Mouse (Mus musculus) G1E (cell line): ENCODE measurements around the gene Pcolce. TPM values are rescaled to one million over a fixed set of nuclear protein-coding genes. Genes with fewer than 3 reads are reported as not detected.
"Not testable (repeated sequence)": the region's sequence is repeated elsewhere in the genome, so short reads cannot be mapped to it uniquely, and the experiment has no call there.

Experiments used
- ATAC-seq: 2 replicates; pipeline ENCODE4 v1.8.0; 2016; ENCODE audit warnings: mild to moderate bottlenecking; ENCODE audit not compliant: insufficient number of reproducible peaks, poor library complexity, low FRiP score, severe bottlenecking; ENCODE audit errors: extremely low read depth
- DNase-seq: peaks from one replicate; pipeline ENCODE4 v3.0.0; 2012; ENCODE audit warnings: low spot score
- H3K27me3 ChIP-seq: 2 replicates; pipeline ENCODE4 v1.6.1; 2012; ENCODE audit warnings: mild to moderate bottlenecking, low read length, inconsistent platforms; ENCODE audit not compliant: insufficient read depth
- H3K36me3 ChIP-seq: replicated peaks from 2 replicates; pipeline ENCODE3; 2012; ENCODE audit warnings: mild to moderate bottlenecking, inconsistent platforms
- H3K4me1 ChIP-seq: 2 replicates; pipeline ENCODE4 v1.6.1; 2012; ENCODE audit warnings: low read depth, low read length, inconsistent platforms, mixed read lengths; ENCODE audit not compliant: insufficient read depth
- H3K4me3 ChIP-seq: 2 replicates; pipeline ENCODE4 v1.5.1; 2012; ENCODE audit warnings: low read depth, mild to moderate bottlenecking, inconsistent platforms, low read length, moderate library complexity, mixed read lengths
- H3K9me3 ChIP-seq: replicated peaks from 2 replicates; pipeline ENCODE4 v1.6.1; 2012; ENCODE audit warnings: inconsistent platforms
- CTCF ChIP-seq: IDR thresholded peaks from 2 replicates; pipeline ENCODE4 v1.5.1; 2012; ENCODE audit warnings: low read depth, low read length, inconsistent platforms, mixed read lengths
- GATA1 ChIP-seq: IDR thresholded peaks from 2 replicates; pipeline ENCODE4 v1.6.1; 2012; ENCODE audit warnings: borderline replicate concordance, low read length, inconsistent platforms, mixed read lengths
- GATA2 ChIP-seq: IDR thresholded peaks from 2 replicates; pipeline ENCODE4 v1.6.1; 2012; ENCODE audit warnings: low read depth, low read length, inconsistent platforms, borderline replicate concordance
- POLR2AphosphoS5 ChIP-seq: IDR thresholded peaks from 2 replicates; pipeline ENCODE4 v1.6.1; 2012; ENCODE audit warnings: low read depth, low read length, inconsistent platforms; ENCODE audit not compliant: insufficient replicate concordance
- TAL1 ChIP-seq: conservative IDR thresholded peaks from 2 replicates; pipeline ENCODE4 v1.6.1; 2012; ENCODE audit warnings: low read depth, low read length, inconsistent platforms, mixed read lengths
- polyA plus RNA-seq: library from polyadenylated mRNA; stranded (reverse); fragments of >175 nt; gene quantifications from 2 replicates; pipeline ENCODE4 v1.2.3, GENCODE M21; 2012
- total RNA-seq, 2 experiments: library from RNA; stranded (forward) in 1 of 2; stranded (reverse) in 1 of 2; fragments of 200-1000 nt in 1 of 2; fragments of >200 nt in 1 of 2; fragmentation: Nextera tagmentation in 1 of 2; gene quantifications; 2 replicates each; pipeline ENCODE4 v1.2.3; 2014 to 2017

Pcolce gene
- total and polyA plus RNA-seq, 3 experiments, result 0.16 to 0.17 TPM; not detected in 1

DNA sequence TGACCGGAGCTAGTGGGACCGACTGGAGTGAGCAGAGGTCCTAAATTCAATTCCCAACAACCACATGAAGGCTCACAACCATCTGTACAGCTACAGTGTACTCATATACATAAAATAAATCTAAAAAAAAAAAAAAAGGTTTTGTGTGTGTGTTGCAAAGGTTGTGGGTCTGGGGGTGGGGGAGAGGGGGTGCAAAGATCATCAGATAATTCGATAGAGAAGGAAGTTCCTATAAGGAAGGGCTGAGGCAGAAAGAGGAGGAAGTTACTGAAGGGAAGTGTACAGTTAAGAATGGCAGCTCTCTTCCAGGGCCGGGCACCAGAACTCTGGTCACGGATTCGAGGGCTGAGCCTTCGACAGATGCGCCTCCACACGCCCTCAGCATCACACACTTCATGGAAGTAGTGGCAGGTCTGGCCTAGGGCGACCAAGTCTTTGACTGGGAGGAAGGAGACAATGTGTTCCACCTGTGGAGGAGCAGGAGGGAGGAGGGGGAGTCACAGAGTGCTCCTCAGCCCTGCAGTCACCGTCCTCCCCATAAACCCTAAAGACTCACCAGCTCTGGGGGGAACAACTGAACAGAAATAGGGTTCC, 10.4 kb upstream of the Pcolce start:
- peaks cover 26% of the 10 kb centered on the region for H3K4me1 ChIP-seq
- no peaks in the 10 kb centered on the region for H3K9me3 ChIP-seq
- H3K27me3 ChIP-seq, result peaks cover 43% of the 10 kb centered on the region
- TF ChIP-seq GATA1 (no peak), CTCF (no peak), POLR2AphosphoS5 (no peak), GATA2 (no peak), TAL1 (no peak)
- no peaks in the 10 kb centered on the region for H3K36me3 ChIP-seq
- no peak overlapping the region for H3K4me3 ChIP-seq
- DNase-seq, result no peak
- no peak for ATAC-seq

DNA sequence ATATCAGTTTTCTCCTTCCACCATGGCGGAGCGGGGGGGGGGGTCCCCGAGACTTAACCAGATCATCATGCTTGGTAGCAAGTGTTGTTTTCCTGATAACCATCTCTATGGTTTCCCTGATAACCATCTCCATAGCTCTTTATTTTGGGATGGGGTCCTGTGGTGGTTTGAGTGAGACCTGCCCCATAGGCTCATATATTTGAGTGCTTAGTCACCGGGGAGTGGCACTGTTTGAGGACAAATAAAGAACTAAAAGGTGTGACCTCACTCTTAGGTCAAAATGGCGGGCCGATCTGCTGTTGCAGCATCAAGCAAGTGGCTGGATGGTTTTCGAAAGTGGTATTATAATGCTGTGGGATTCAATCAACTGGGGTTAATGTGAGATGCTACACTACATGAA, 1.8 kb upstream of the Pcolce start:
- DNase-seq (no peak), ATAC-seq (no peak)
- Histone ChIP-seq H3K4me3 (no peak overlapping the region), H3K36me3 (no peaks in the 10 kb centered on the region), H3K9me3 (no peaks in the 10 kb centered on the region), H3K4me1 (peaks cover 42% of the 10 kb centered on the region), H3K27me3 (peaks cover 64% of the 10 kb centered on the region)
- TF ChIP-seq GATA1, result no peak
- TF ChIP-seq POLR2AphosphoS5, result no peak
- TF ChIP-seq CTCF, result no peak
- no peak for TF ChIP-seq TAL1
- no peak for TF ChIP-seq GATA2

DNA sequence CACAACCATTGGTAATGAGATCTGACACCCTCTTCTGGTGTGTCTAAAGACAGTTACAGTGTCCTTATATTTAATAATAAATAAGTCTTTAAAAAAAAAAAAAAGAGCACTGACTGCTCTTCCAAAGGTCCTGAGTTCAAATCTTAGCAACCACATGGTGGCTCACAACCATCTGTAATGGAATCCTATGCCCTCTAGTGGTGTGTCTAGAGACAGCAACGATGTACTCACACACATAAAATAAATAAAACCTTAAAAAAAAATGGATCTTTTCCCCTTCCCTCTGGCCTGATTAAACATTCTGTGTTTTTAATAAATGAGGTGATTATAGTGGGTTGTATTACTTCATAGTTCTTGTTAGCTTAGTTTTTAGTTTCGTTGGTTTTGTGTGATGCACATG, 1.3 kb upstream of the Pcolce start:
- H3K9me3 ChIP-seq, H3K36me3 ChIP-seq, DNase-seq, ATAC-seq, H3K4me3 ChIP-seq: not testable (repeated sequence)
- peaks cover 64% of the 10 kb centered on the region for H3K27me3 ChIP-seq
- peaks cover 46% of the 10 kb centered on the region for H3K4me1 ChIP-seq

DNA sequence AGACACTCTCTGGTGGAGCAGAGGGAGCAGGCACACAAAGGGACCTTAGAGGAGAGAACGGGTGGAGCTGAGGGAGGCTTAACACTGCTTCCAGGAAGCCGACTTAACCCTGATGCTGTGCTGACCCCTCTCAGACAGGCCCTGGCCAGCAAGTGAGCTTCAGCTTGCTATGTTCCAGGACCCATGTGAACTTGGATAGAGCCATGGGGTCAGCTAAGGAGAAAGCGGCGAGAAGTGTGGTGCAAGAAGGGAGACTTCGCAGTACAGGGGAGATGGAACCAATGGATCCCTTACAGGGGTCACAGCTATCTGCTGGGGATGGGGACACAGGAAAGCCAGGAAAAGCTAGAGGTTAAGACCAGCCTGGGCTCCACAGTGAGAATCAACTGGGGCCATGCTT, 508 bp downstream of the Pcolce start:
- no peaks in the 10 kb centered on the region for H3K9me3 ChIP-seq
- DNase-seq (no peak), ATAC-seq (no peak)
- TF ChIP-seq CTCF (no peak), TAL1 (no peak), GATA1 (no peak), POLR2AphosphoS5 (no peak), GATA2 (no peak)
- no peak overlapping the region for H3K4me3 ChIP-seq
- H3K36me3 ChIP-seq, result peaks cover 5% of the 10 kb centered on the region
- H3K27me3 ChIP-seq, result peaks cover 52% of the 10 kb centered on the region
- H3K4me1 ChIP-seq, result peaks cover 41% of the 10 kb centered on the region

DNA sequence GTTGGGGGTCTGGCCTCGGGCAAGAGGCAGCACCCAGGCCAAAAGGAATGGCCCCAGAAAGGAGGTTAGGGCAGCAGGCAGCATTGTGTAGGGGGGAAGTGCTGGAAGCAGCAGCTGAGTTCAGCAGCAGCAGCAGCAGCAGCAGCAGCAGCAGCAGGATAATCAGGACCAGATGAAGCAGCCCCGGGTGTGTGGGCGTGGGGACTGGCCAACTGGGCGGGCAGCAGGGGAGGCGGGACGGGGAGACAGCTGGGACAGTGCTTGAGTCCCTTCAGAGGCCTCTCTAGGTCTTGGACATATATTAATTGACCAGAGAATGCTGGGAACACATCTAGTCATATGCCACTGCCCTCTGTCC, 2.4 kb downstream of the Pcolce start:
- Histone ChIP-seq H3K27me3 (peaks cover 41% of the 10 kb centered on the region), H3K4me3 (no peak overlapping the region), H3K36me3 (peaks cover 20% of the 10 kb centered on the region), H3K9me3 (no peaks in the 10 kb centered on the region), H3K4me1 (peaks cover 40% of the 10 kb centered on the region)
- no peak for DNase-seq
- TF ChIP-seq GATA1 (no peak), CTCF (no peak), TAL1 (no peak), GATA2 (no peak), POLR2AphosphoS5 (no peak)
- no peak for ATAC-seq

DNA sequence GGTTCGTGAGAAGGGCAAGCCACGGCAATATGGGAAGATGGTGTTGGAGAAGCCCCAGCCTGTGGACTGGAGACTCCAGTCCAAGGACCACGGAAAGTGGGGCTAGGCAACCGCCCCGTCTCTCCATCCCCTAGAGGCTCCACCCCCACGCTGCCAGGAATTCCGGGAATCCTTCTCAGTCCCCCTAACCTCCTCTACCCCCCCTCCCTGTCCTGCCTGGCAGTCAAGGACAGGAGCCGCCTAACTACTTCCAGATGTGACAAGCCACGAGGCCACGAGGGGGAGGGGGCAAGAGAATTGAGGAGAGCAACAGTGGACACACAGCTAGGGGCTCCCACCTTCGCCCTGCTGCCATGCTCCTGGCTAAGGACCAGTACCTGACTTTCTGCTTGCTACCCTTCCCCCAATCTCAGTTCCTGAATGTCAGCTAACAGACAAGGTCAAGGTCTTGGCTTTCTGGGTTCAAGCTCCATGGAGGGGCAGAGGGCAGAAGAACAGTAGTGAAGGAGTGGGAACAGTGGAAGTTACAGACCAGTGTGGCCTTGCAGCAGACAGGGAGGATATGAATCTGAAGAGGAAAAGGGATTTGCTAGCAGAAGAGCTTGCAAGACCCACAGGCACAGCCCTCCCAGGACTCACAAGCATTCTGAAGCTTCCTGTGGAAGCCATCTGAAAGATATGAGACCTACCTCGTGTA, 2.9 kb downstream of the Pcolce start:
- no peak for DNase-seq

More for the DNA sequence above, 2.9 kb downstream of the Pcolce start:
- Histone ChIP-seq H3K4me1 (peaks cover 44% of the 10 kb centered on the region), H3K9me3 (no peaks in the 10 kb centered on the region), H3K27me3 (peaks cover 39% of the 10 kb centered on the region), H3K4me3 (no peak overlapping the region), H3K36me3 (peaks cover 25% of the 10 kb centered on the region)
- no peak for ATAC-seq
- no peak for TF ChIP-seq CTCF
- no peak for TF ChIP-seq GATA1
- TF ChIP-seq GATA2, result no peak
- no peak for TF ChIP-seq TAL1
- no peak for TF ChIP-seq POLR2AphosphoS5
